Mouse (Mus musculus): ENCODE measurements around the gene Usp48.

- TF ChIP-seq EP300 (IDR thresholded peaks at IDR 0.05; ENCODE audit: low read depth): no peak
- no peak for TF ChIP-seq CTCF (IDR thresholded peaks at IDR 0.05; ENCODE audit: low read depth)
Measured at GRCm38 (mm10) chr4:137580299-137580698, 13.3 kb upstream of the Usp48 start.

Measured in liver, embryonic 14.5 days (tissue).